Mouse (Mus musculus) kidney, postnatal 0 days (tissue): ENCODE results near the gene Gsto2. TPM values are rescaled to one million over a fixed set of nuclear protein-coding genes. Genes with fewer than 3 reads are reported as not detected.

Experiments used
- ATAC-seq: fragments of 200-750 bp; cut with Nextera tagmentation; replicated peaks from 2 replicates; pipeline ENCODE4 v1.8.0; 2017; ENCODE audit warnings: low read depth, moderate number of reproducible peaks, moderate TSS enrichment, moderate library complexity; ENCODE audit not compliant: low FRiP score
- DNase-seq: peaks from one replicate; pipeline ENCODE4 v3.0.0-alpha.2; 2016; ENCODE audit warnings: low spot score
- H3K27ac ChIP-seq: fragments of 300-500 bp; sonication (generic); 2 replicates; pipeline ENCODE4 v1.5.1; 2014; ENCODE audit warnings: mild to moderate bottlenecking
- H3K27me3 ChIP-seq: fragments of 300-500 bp; sonication (generic); 2 replicates; pipeline ENCODE4 v1.6.1; 2014; ENCODE audit warnings: low read length, mixed read lengths; ENCODE audit not compliant: insufficient read depth
- H3K36me3 ChIP-seq: fragments of 300-500 bp; sonication (generic); 2 replicates; pipeline ENCODE4 v1.6.1; 2014; ENCODE audit warnings: low read length, mixed read lengths; ENCODE audit not compliant: insufficient read depth
- H3K4me1 ChIP-seq: fragments of 300-500 bp; sonication (generic); replicated peaks from 2 replicates; pipeline ENCODE4 v1.6.1; 2014; ENCODE audit warnings: antibody characterized with exemption, low read length, mixed read lengths; ENCODE audit not compliant: insufficient read depth
- H3K4me2 ChIP-seq: fragments of 300-500 bp; sonication (generic); 2 replicates; pipeline ENCODE4 v1.6.1; 2014; ENCODE audit warnings: mild to moderate bottlenecking, low read length, moderate library complexity, mixed read lengths
- H3K4me3 ChIP-seq: fragments of 300-500 bp; sonication (generic); replicated peaks from 2 replicates; pipeline ENCODE4 v1.5.1; 2014; ENCODE audit warnings: low read depth, low read length
- H3K9ac ChIP-seq: fragments of 300-500 bp; sonication (generic); 2 replicates; pipeline ENCODE4 v1.6.1; 2014; ENCODE audit warnings: low read depth, low read length
- H3K9me3 ChIP-seq: fragments of 300-500 bp; sonication (generic); replicated peaks from 2 replicates; pipeline ENCODE4 v1.6.1; 2016; ENCODE audit warnings: low read length, inconsistent platforms, mixed read lengths
- CTCF ChIP-seq: IDR thresholded peaks from 2 replicates; pipeline ENCODE4 v1.5.1; 2016; ENCODE audit warnings: antibody characterized with exemption, low read depth, mild to moderate bottlenecking, moderate library complexity
- whole genome bisulfite sequencing: fragments of 180-500 bp; shearing (Covaris S2); extraction: QIAGEN DNeasy Blood & Tissue Kit; methylation state at CpG from one replicate; pipeline ENCODE4 v1.1.7; 2014; 5-methylcytosine and 5-hydroxymethylcytosine counted together
- polyA plus RNA-seq: library from polyadenylated mRNA; unstranded; fragments of >200 nt; fragmentation: Nextera tagmentation; extraction: Ambion mirVana; gene quantifications from 2 replicates; pipeline ENCODE4 v1.2.1, GENCODE M21; 2015

Gene Gsto2
- polyA plus RNA-seq, 1 experiment from 2014 or later, result 1.7 TPM

DNA sequence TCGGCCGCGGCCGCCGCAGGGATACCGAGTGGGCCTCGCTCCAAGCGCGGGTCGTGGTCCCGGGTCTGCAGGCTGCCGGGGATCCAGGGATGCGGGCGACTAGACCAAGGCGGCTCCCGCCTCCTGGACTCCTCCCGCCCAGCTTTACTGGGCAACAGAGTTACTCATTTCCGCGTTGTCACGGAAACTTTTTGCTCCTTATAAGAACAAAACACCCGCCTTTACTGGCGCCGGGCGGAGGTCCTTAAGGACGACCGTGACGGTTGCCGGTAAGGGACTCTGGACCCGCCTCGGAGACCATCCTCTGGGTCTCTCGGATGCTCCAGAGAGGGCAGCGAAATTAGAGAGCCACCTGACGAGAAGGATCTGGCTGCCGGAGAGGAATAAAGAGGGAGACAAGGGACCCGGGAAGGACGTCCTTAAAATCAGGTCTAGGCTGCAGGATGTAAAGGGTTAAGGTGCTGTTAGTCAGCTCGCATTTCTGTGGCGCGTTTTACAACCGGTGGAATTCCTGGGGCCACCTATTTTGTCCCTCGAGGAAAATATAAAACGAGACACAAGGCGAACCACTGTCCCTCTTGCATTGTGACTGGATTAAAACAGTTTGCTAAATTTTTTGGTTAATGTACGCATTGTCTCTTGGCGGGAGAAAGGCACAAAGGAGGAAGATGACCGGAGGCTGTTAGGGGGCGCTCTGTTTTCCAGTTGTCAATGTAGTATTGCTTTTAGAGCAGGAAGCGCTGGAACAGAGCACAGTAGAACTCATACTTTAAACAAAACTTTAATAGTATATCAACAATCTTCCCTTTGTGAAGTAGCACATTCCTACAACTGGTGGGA lies 54.0 kb downstream of the Gsto2 start, which contains the start of the genes Cfap43 and Itprip:
Gene Cfap43, minus strand, starts transcription at position 162 of the 840 bp plus-strand sequence.
Gene Itprip, minus strand, starts transcription at position 174 of the 840 bp plus-strand sequence.
- WGBS, result under 1% methylated on average over 48 of the region's 48 CpGs
- DNase-seq (peak; percentile 96), ATAC-seq (peak; percentile 78)
- Histone ChIP-seq H3K36me3 (no peaks in the 10 kb centered on the region), H3K4me1 (no peaks in the 10 kb centered on the region), H3K27me3 (no peaks in the 10 kb centered on the region), H3K9me3 (no peaks in the 10 kb centered on the region), H3K4me3 (peak within 1 kb of the TSS; percentile 84), H3K4me2 (peak within 1 kb of the TSS; percentile 83), H3K27ac (peak within 1 kb of the TSS; percentile 96), H3K9ac (peak within 1 kb of the TSS; percentile 81)
- TF ChIP-seq CTCF, result peak; percentile 65

DNA sequence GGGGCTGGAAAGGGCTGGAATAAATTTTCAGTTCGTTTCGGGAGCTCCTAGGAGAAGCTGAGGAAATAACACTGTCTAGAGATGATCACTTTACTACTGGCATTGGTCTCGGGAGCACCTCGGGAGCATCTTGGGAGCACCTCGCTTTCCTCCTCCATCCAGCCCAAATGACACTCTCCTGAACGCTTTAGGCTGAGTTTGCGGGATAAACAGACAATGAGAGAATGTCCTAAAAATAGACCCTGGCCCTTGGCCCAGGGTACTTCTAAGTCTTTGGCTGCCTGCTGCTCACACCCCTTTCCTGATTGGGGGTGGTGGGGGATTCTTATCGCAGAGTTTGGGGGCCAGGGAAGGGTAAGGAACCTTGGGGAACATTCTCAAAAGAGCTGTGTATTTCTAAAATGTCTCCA lies 54.6 kb downstream of the Gsto2 start:
- no peak for DNase-seq
- H3K27me3 ChIP-seq, result no peaks in the 10 kb centered on the region
- peak overlapping the region; percentile 84 for H3K4me3 ChIP-seq
- peak overlapping the region; percentile 83 for H3K4me2 ChIP-seq
- peak overlapping the region; percentile 81 for H3K9ac ChIP-seq
- 3% methylated on average over 8 of the region's 8 CpGs for WGBS
- no peaks in the 10 kb centered on the region for H3K9me3 ChIP-seq
- no peak for ATAC-seq
- TF ChIP-seq CTCF, result no peak
- no peaks in the 10 kb centered on the region for H3K4me1 ChIP-seq
- H3K27ac ChIP-seq, result peak overlapping the region; percentile 96
- no peaks in the 10 kb centered on the region for H3K36me3 ChIP-seq

DNA sequence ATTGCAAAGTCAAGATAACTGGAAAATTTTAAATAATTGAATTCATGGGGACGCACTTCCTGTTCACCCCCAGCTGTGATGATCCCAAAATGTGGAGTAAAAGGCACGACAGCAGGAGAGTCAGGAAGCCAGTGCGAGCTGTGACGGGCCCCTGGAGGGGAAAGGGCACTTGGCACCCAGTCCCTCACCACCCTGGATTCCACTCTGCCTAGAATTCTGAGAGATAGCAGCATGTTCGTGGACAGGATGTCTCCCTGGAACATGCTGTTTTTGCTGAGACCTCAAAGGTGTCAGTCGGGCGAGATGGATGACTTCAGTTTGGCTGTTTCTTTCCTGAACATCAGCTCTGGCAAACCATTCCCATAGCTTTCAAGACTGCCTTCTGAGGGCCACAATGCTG lies 60.5 kb downstream of the Gsto2 start:
- TF ChIP-seq CTCF, result no peak
- no peaks in the 10 kb centered on the region for H3K36me3 ChIP-seq
- H3K9me3 ChIP-seq, result no peaks in the 10 kb centered on the region
- no peak overlapping the region for H3K4me2 ChIP-seq
- no peak overlapping the region for H3K4me3 ChIP-seq
- no peak overlapping the region for H3K9ac ChIP-seq
- peak; percentile 36 for DNase-seq
- no peaks in the 10 kb centered on the region for H3K27me3 ChIP-seq
- WGBS, result 62% methylated on average over 7 of the region's 7 CpGs
- peaks cover 6% of the 10 kb centered on the region; the same call in 1 of the 2 replicates for H3K4me1 ChIP-seq
- ATAC-seq, result no peak
- 0 out of 2 replicates have a peak overlapping the region, but pooled peaks have one; percentile 22 for H3K27ac ChIP-seq

DNA sequence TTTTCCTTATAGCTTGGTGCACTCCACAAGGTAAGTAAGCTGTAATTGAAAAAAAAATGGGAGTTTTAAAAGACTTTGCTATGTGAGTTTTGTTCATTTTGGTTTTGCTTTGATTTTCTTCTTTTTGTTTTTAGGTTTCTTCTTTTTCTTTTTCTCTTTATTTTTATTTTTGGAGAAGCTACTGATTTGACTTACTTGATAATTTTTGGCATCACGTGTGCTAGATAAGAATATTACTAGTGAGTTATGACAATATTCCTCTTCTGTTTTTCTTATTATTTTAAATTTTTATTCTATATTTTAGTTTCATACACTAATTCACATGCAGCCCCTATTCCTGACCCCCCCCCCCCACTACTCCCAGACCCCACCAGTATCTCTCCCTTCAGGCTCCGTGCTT lies 61.7 kb downstream of the Gsto2 start:
- Histone ChIP-seq H3K36me3 (no peaks in the 10 kb centered on the region), H3K9ac (no peak overlapping the region), H3K4me1 (peaks cover 6% of the 10 kb centered on the region; the same call in 1 of the 2 replicates), H3K27me3 (no peaks in the 10 kb centered on the region), H3K4me2 (no peak overlapping the region), H3K4me3 (no peak overlapping the region), H3K9me3 (no peaks in the 10 kb centered on the region), H3K27ac (no peak overlapping the region)
- no peak for TF ChIP-seq CTCF
- no peak for ATAC-seq
- WGBS, result 86% methylated on average over 2 of the region's 2 CpGs
- no peak for DNase-seq

DNA sequence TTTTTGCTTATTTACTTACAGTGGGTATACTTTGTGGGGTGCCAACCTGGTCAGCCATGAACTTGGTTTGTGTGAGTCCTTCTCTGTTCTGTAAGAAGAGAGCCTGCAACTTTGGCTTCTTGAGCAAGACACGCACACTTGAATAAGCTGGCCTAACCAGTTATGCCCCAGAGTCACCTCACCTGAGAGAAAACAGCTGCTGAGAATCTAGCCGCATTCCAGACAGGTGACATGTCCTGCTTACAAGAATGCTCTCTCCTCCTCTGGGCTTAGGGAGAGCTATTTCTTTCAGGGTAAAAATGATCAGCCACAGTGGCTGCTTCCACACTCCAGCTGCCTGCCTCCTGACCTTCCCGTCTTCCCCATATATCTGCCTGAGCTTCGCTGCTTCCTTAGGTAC lies 63.7 kb downstream of the Gsto2 start:
- Histone ChIP-seq H3K4me3 (no peak overlapping the region), H3K27ac (no peak overlapping the region), H3K9ac (no peak overlapping the region), H3K4me1 (peaks cover 6% of the 10 kb centered on the region; the same call in 1 of the 2 replicates), H3K27me3 (no peaks in the 10 kb centered on the region), H3K4me2 (no peak overlapping the region), H3K36me3 (no peaks in the 10 kb centered on the region), H3K9me3 (no peaks in the 10 kb centered on the region)
- ATAC-seq (no peak), DNase-seq (peak; percentile 22)
- WGBS, result 51% methylated on average over 4 of the region's 4 CpGs
- TF ChIP-seq CTCF, result no peak

DNA sequence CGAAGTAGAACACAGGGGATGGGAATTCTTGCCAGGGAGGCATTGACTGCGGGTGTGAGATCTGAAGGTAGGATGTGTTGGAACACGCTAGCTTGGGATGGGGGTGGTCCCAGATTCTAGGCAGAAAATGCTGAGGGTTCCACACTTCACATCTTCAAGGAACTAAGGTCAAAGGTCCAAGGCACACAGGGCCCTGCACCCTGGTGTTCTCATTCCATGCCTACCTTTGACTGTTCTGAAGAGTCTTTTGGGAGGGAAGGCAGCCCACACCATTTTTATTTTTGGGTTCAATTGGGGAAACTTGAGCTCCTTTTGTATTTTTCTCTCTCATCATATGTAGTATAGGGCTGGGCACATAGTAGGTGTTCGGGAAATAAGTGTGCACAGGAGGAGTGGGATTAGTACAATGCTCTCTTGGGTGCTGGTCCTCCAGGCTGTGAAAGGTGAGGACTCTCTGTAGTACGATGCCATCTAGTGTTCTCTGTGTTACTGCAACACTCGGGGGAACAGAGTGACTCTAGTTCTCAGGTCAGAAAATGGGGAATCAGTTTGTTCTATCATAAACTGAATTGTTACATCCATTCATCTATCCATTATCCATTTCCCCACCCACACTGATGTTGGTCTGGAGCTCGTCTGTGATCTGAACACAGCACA lies 66.8 kb downstream of the Gsto2 start:
- Histone ChIP-seq H3K9ac (no peak overlapping the region), H3K9me3 (no peaks in the 10 kb centered on the region), H3K27me3 (no peaks in the 10 kb centered on the region), H3K4me1 (peaks cover 6% of the 10 kb centered on the region; the same call in 1 of the 2 replicates), H3K36me3 (no peaks in the 10 kb centered on the region), H3K4me2 (no peak overlapping the region), H3K4me3 (no peak overlapping the region), H3K27ac (no peak overlapping the region)
- ATAC-seq (peak; percentile 64), DNase-seq (peak; percentile 91)
- 41% methylated on average over 7 of the region's 7 CpGs for WGBS
- peak; percentile 94 for TF ChIP-seq CTCF
